Mouse (Mus musculus) leukemia stem cell, adult 10-12 weeks (primary cell): ENCODE data around the gene Tnfsf14. TPM values are rescaled to one million over a fixed set of nuclear protein-coding genes. Genes with fewer than 3 reads are reported as not detected.

Experiments
- polyA plus RNA-seq: library from polyadenylated mRNA; stranded (reverse); fragments of >175 nt; gene quantifications from 2 replicates; pipeline ENCODE4 v1.2.3, GENCODE M21; 2012; ENCODE audit warnings: low replicate concordance

Gene Tnfsf14
- 0.85 and 0.98 TPM in 2 replicates for polyA plus RNA-seq

DNA sequence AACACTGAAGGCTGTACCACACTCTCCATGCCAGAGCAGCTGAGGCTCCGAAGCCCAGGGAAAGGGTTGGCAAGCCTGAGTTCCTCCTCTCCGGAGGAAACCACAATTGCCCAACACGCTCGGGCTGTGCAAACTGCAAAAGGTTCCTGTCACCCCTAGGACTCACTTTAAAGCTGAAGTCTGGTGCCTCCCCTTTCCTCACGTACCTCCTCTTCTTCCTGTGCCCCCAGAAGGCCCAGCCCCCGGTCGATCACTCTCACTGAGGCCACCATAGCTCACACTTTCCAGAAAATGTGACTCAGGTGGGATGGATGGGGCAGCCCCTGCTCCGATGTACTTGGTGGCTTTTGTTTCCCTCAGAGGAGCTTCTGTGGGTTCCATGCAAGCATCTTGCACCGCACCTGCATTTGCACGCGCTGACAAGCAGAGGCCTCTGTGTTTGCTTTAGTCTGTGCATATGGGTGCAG lies at the start of gene Tnfsf14:
Gene Tnfsf14, minus strand, starts transcription at position 137 of the 467 bp plus-strand sequence.

GRCm38 (mm10) chr17:57228014-57228413 lies 34.0 kb upstream of the Tnfsf14 start, which contains the start of gene C3:
Gene C3 (minus strand): TSS chr17:57228136.

DNA sequence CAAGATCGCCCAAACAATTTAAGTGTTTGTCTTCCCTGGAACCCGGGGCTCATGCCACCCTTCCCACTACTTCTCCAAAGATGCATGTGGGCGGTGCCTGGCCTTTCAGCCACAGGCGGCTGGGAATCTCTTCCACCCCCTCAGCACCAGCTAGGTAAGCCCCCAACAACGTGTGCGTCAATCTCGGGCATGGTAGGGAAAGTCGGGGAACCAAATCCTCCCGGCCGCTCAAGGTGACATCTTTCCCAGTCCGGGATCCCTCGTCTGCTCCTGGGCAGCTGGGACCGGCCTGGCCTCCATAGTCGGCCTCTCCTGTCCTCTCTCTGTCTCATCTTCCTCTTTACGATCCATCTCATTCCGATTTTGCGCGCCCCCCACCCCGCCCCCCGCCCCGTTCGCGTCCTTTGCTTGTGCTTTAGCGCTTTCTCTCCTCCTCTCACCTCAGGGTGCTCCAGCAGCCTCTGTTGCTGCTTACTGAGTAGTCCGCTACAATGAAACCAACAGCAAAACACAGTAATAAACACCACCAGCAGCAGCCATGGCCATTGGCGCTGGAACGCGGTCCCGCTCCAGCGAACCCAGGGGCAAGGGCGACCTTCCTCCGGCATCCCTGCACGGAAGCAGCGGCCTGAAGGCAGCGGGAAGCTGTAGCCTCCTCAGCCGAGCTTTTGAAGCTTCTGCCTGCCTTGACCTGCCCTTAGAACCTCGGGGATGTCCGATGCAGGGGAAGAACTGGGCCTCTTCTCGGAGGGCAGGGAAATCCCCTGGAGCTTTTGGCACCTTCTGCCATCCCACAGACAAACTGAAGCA lies 44.8 kb downstream of the Tnfsf14 start, which contains the start of gene Cd70:
Gene Cd70, minus strand, starts transcription at position 784 of the 810 bp plus-strand sequence.

Other genes with a start within 250 kb of the Tnfsf14 start
- not detected in 2 replicates for gene Acer1, start 212.1 kb downstream of the Tnfsf14 start, polyA plus RNA-seq
- 77.6 and 206 TPM in 2 replicates for gene Clpp, start 203.9 kb downstream of the Tnfsf14 start, polyA plus RNA-seq
- 20.6 and 31.9 TPM in 2 replicates for gene Alkbh7, start 196.8 kb downstream of the Tnfsf14 start, polyA plus RNA-seq
- 2.3 and 3.1 TPM in 2 replicates for gene Pspn, start 194.2 kb downstream of the Tnfsf14 start, polyA plus RNA-seq
- gene Gtf2f1, start 182.9 kb downstream of the Tnfsf14 start, polyA plus RNA-seq: 144 and 226 TPM in 2 replicates
- gene Gm17949, start 182.7 kb downstream of the Tnfsf14 start, polyA plus RNA-seq: not detected in 2 replicates
- gene Khsrp, start 162.7 kb downstream of the Tnfsf14 start, polyA plus RNA-seq: 758 and 1,065 TPM in 2 replicates
- gene Slc25a41, start 152.5 kb downstream of the Tnfsf14 start, polyA plus RNA-seq: not detected in 2 replicates
- gene Crb3, start 135.1 kb downstream of the Tnfsf14 start, polyA plus RNA-seq: 5.3 and 6.2 TPM in 2 replicates
- gene Slc25a23, start 134.3 kb downstream of the Tnfsf14 start, polyA plus RNA-seq: 4.9 and 6.2 TPM in 2 replicates
- 25.4 and 34.0 TPM in 2 replicates for gene Dennd1c, start 115.7 kb downstream of the Tnfsf14 start, polyA plus RNA-seq
- 0.23 and 0.25 TPM in 2 replicates for gene Tubb4a, start 106.4 kb downstream of the Tnfsf14 start, polyA plus RNA-seq
- 0.18 and 0.27 TPM in 2 replicates for gene Tnfsf9, start 88.9 kb downstream of the Tnfsf14 start, polyA plus RNA-seq
- not detected in 2 replicates for gene Cd70, start 44.4 kb downstream of the Tnfsf14 start, polyA plus RNA-seq
- gene C3, start 34.0 kb upstream of the Tnfsf14 start, polyA plus RNA-seq: 1.6 and 2.3 TPM in 2 replicates
- 17.4 and 22.9 TPM in 2 replicates for gene Gpr108, start 54.3 kb upstream of the Tnfsf14 start, polyA plus RNA-seq
- gene Trip10, start 55.3 kb upstream of the Tnfsf14 start, polyA plus RNA-seq: 3.1 and 4.2 TPM in 2 replicates
- 10.7 and 13.5 TPM in 2 replicates for gene Vav1, start 84.9 kb upstream of the Tnfsf14 start, polyA plus RNA-seq
- 0.81 and 3.8 TPM in 2 replicates for gene Adgre1, start 164.5 kb upstream of the Tnfsf14 start, polyA plus RNA-seq